Mouse (Mus musculus) heart, postnatal 0 days (tissue): ENCODE measurements around the gene Sh3gl1.

Experiments
- CTCF ChIP-seq: IDR thresholded peaks from 2 replicates; pipeline ENCODE4 v1.5.1; 2016; ENCODE audit warnings: antibody characterized with exemption, control low read depth, low read depth
- EP300 ChIP-seq: IDR thresholded peaks from 2 replicates; pipeline ENCODE4 v1.6.1; 2016; ENCODE audit warnings: antibody characterized with exemption, low read depth

DNA sequence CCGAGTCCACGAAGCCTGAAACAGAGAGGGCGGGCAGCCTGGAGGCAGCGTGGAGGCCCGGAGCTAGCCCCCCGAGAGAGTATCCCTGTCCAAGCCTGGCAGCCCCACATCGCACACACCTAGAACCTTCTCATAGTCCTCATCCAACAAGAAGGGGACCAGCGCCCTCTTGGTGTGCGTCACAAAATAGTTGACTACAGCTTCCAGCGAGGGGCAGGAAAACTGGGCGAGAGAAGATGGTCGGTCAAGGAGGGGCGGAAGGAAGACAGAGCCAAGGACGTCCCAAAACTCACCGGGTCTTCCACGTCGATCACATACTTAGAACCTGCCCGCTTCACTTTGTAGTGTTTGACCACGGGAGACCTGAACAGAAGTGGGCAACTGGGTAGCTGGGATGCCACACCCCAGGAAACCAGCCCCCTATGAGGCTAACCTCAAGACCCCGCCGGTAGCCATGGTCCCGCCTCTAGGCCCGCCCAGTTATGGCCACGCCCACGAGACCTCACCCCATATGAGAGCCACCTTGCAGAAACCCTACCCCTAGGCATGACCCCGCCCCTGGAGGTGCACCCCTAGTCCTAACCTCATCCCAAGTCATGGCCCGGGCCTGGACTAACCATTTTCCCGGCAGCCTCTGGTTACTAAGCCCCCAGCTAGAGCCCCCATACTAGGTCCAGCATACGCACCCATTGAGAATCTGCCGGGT is 36.5 kb downstream of the Sh3gl1 start:
- no peak for TF ChIP-seq CTCF
- TF ChIP-seq EP300, result no peak
